Comparison of ENCODE assay signal across 20 mouse cellular contexts in the genomic region with DNA sequence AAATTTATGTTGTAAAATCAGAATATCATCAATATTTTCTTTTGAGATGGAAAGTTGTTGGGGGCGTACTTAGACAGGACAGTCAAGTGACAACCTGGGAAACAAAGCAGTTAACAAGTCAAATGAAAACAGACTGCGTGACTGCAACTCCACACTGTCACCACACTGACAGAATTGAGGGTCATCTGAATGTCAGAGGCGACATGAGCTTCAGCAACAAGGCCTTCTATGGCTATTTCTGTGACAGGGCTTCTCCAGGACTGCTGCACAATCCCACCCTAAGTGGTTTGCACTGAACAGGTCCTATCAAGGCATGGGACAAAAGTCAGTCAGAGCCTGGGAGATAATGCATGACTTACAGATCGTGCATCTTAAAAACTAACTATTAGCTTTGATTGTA.
"Had no signal": no experiment of that assay in that cellular context is flagged by ENCODE, and none has a peak within 500 bp of the region (broad histone marks: within the 10 kb centered on the region; RNA-seq: fewer than 3 reads in every experiment).

No protein-coding gene starts in this region.

- DNase-seq: kidney, postnatal 14 days; kidney, postnatal 4 days; liver; lung, adult 18-20 months; lung, postnatal 10 days; lung, postnatal 36 days; midbrain, embryonic 14.5 days; right cerebral cortex, adult 18-20 months; right cerebral cortex, postnatal 14 days; right cerebral cortex, postnatal 4 days; thymus, adult 2 months; thymus, postnatal 14 days; thymus, postnatal 4 days had no signal

- ATAC-seq: liver, embryonic 12.5 days had no signal

- H3K4me1 ChIP-seq: limb, embryonic 10.5 days; limb, embryonic 13.5 days; liver, embryonic 15.5 days; lung, embryonic 15.5 days had no signal

- H3K27me3 ChIP-seq: limb, embryonic 13.5 days; liver, embryonic 12.5 days; liver, embryonic 15.5 days; lung, embryonic 15.5 days had no signal

- H3K9me3 ChIP-seq: limb, embryonic 10.5 days; limb, embryonic 13.5 days; liver, embryonic 12.5 days; liver, embryonic 15.5 days; lung, embryonic 15.5 days had no signal

- H3K4me3 ChIP-seq: limb, embryonic 10.5 days; limb, embryonic 13.5 days; liver, embryonic 12.5 days; liver, embryonic 15.5 days; lung, embryonic 15.5 days had no signal

- H3K4me2 ChIP-seq: limb, embryonic 13.5 days; liver, embryonic 12.5 days; liver, embryonic 15.5 days; lung, embryonic 15.5 days; midbrain, embryonic 11.5 days had no signal

- H3K27ac ChIP-seq: limb, embryonic 10.5 days; limb, embryonic 13.5 days; liver, embryonic 12.5 days; liver, embryonic 15.5 days; lung, embryonic 15.5 days; stomach, postnatal 0 days had no signal

- H3K9ac ChIP-seq: limb, embryonic 13.5 days; liver, embryonic 12.5 days; liver, embryonic 15.5 days; lung, embryonic 15.5 days had no signal
